Mouse (Mus musculus) erythroid progenitor cell, adult 5-6 weeks (primary cell): Measurements from ENCODE around the gene Olfr106-ps. TPM values are rescaled to one million over a fixed set of nuclear protein-coding genes. Genes with fewer than 3 reads are reported as not detected.

Source experiments
- ATAC-seq: replicated peaks from 2 replicates; pipeline ENCODE4 v1.8.0; 2016; ENCODE audit warnings: moderate number of reproducible peaks, mild to moderate bottlenecking, moderate TSS enrichment, inconsistent platforms; ENCODE audit not compliant: poor library complexity, low FRiP score, severe bottlenecking
- total RNA-seq, 2 experiments: library from RNA; stranded (forward) in 1 of 2; stranded (reverse) in 1 of 2; fragments of 150-400 nt in 1 of 2; fragments of 186-747, 209-891 nt in 1 of 2; gene quantifications; 2 replicates each; pipeline versions ENCODE4 v1.2.3 to v1.2.4; 2015 to 2017; ENCODE audit warnings: low replicate concordance in 2 of 2

Olfr106-ps gene
- total RNA-seq (2015; ENCODE audit: low replicate concordance) = not detected in 2 replicates
- not detected in 2 replicates for total RNA-seq (2017; ENCODE audit: low replicate concordance)

DNA sequence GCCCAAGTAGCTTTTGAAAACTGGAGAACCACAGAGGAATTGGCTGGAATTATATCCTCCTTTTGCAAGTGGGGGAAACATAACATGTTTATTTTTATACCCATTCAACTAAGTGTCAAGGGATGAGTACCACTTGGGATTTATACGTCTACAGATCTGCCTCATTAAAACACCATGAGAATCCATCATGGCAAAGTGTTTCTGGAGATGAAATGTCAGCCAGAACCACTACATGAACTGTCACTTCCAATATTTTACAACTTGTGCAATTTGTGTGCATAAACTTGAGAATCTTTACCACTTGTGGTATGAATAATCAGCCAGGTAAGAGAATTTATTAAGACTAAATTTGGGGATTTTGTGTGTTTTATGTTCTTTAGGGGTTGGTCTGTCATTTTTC, at the start of gene Olfr106-ps:
TSS of gene Olfr106-ps (plus strand) at position 301 of the 400 bp plus-strand sequence.
- no peak for ATAC-seq

DNA sequence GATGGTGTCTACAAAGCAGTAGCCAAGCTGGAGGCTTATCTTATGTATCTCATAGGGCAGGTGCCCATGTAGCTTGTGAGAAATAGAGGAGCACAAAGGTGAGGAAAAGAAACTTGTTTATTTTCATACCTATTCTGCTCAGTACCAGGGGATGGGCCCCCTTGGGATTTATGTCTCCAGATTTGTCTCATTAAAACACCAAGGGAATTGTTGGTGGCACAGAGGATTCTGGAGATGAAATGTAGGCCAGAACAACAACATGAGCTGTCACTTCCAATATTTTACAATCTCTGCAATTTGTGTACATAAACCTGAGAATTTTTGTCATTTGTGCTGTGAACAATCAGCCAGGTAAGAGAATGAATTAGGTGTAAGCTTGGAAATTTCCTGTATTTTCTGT, 30.9 kb upstream of the Olfr106-ps start, which contains the start of gene Olfr104-ps:
TSS of gene Olfr104-ps (plus strand) at position 301 of the 400 bp plus-strand sequence.
- ATAC-seq = no peak

DNA sequence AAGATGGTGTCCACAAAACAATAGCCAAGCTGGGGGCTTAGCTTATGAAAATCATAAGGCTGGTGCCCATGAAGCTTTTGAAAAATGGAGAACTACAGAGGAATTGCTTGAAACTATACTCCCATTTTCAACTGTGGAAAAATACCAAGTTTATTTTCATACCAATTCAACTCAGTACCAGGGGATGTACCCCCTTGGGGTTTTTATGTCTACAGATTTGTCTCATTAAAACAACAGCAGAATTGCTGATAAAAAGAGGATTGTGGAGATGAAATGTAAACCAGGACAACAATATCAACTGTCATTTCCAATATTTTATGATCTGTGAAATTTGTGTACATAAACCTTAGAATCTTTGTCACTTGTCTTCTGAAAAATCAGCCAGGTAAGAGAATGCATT, 11.5 kb upstream of the Olfr106-ps start, which contains the start of gene Olfr105-ps:
TSS of gene Olfr105-ps (plus strand) at position 301 of the 400 bp plus-strand sequence.
- no peak for ATAC-seq

DNA sequence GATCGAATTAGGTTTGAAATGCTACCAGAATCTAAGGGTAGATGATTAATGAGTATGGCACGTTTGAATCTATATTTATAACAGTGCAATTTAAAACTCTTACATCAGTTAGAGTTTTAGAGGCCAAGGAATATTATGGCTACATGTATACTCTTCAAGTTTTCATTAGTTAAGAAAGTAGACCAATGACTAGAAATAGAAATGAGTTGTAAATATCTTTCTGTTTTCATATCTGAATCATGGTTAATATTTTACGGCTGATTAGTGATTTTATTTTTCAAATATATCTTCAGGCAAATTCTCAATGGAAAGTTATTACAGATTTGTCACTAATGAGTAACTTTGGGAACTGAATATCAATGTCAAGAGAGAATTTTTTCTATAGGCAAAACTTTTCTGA, 8.7 kb downstream of the Olfr106-ps start, which contains the start of gene Olfr107:
TSS of gene Olfr107 (plus strand) at position 301 of the 400 bp plus-strand sequence.
- no peak for ATAC-seq

DNA sequence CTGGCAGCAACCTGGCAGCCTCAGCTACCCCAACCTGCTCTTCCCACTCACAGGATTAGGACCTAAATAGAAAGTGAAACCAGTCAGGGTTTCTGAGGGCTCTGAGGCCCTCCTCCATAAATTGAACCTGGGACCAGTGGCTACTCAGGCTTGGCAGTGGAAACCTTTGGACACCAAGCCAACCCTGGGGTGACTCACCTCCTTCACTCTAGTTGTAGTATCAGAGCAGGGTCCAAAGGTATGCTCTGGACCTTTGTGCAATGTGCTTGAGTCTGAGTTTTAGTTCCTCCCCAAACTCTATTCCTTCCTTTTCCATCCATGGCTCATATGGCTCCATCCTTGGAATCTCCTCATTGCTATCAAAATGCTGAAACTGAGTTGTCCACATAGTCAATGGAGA, 23.2 kb downstream of the Olfr106-ps start:
- ATAC-seq = no peak

DNA sequence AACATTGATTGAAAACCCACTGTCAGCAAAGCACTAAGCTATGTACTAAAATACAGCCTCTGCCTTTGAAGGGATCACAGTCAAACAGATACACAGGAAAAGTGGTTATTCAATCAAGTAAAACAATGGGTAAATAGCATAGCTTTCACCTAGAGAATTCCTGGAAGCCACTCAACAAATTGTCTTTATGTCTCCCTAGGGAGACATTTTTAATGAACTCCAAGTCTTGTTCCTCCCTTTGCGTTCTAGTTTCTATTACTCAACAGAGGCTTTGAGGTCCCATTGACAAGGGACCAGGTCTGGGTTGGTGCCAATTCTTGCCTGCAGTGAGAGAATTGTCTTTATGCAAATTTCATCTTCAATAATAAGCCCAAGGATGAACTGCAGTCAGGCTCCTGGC, 55.0 kb downstream of the Olfr106-ps start, which contains the start of gene Olfr108:
TSS of gene Olfr108 (plus strand) at position 301 of the 400 bp plus-strand sequence.
- ATAC-seq = no peak

Other genes starting within 250 kb of the Olfr106-ps start
- gene Olfr93, start 228.9 kb upstream of the Olfr106-ps start, total RNA-seq (2015; ENCODE audit: low replicate concordance) = not detected in 2 replicates
- gene Olfr93, start 228.9 kb upstream of the Olfr106-ps start, total RNA-seq (2017; ENCODE audit: low replicate concordance) = not detected in 2 replicates
- 4.0 TPM in 1 of 2 replicates, not detected in the other for gene Ubd, start 196.5 kb upstream of the Olfr106-ps start, total RNA-seq (2015; ENCODE audit: low replicate concordance)
- 4.5 and 8.9 TPM in 2 replicates for gene Ubd, start 196.5 kb upstream of the Olfr106-ps start, total RNA-seq (2017; ENCODE audit: low replicate concordance)
- gene Olfr94, start 189.4 kb upstream of the Olfr106-ps start, total RNA-seq (2015; ENCODE audit: low replicate concordance) = not detected in 2 replicates
- not detected in 2 replicates for gene Olfr94, start 189.4 kb upstream of the Olfr106-ps start, total RNA-seq (2017; ENCODE audit: low replicate concordance)
- gene Olfr95, start 177.3 kb upstream of the Olfr106-ps start, total RNA-seq (2015; ENCODE audit: low replicate concordance) = not detected in 2 replicates
- gene Olfr95, start 177.3 kb upstream of the Olfr106-ps start, total RNA-seq (2017; ENCODE audit: low replicate concordance) = not detected in 2 replicates
- gene Olfr96, start 170.2 kb upstream of the Olfr106-ps start, total RNA-seq (2015; ENCODE audit: low replicate concordance) = not detected in 2 replicates
- gene Olfr96, start 170.2 kb upstream of the Olfr106-ps start, total RNA-seq (2017; ENCODE audit: low replicate concordance) = not detected in 2 replicates
- not detected in 2 replicates for gene Olfr97, start 153.1 kb upstream of the Olfr106-ps start, total RNA-seq (2015; ENCODE audit: low replicate concordance)
- gene Olfr97, start 153.1 kb upstream of the Olfr106-ps start, total RNA-seq (2017; ENCODE audit: low replicate concordance) = not detected in 2 replicates
- not detected in 2 replicates for gene Olfr98, start 126.6 kb upstream of the Olfr106-ps start, total RNA-seq (2015; ENCODE audit: low replicate concordance)
- gene Olfr98, start 126.6 kb upstream of the Olfr106-ps start, total RNA-seq (2017; ENCODE audit: low replicate concordance) = not detected in 2 replicates
- 1.3 TPM in 1 of 2 replicates, not detected in the other for gene H2-M3, start 120.2 kb upstream of the Olfr106-ps start, total RNA-seq (2015; ENCODE audit: low replicate concordance)
- 5.3 and 6.8 TPM in 2 replicates for gene H2-M3, start 120.2 kb upstream of the Olfr106-ps start, total RNA-seq (2017; ENCODE audit: low replicate concordance)
- gene Olfr99, start 106.9 kb upstream of the Olfr106-ps start, total RNA-seq (2015; ENCODE audit: low replicate concordance) = not detected in 2 replicates
- not detected in 2 replicates for gene Olfr99, start 106.9 kb upstream of the Olfr106-ps start, total RNA-seq (2017; ENCODE audit: low replicate concordance)
- gene Olfr101, start 86.1 kb upstream of the Olfr106-ps start, total RNA-seq (2015; ENCODE audit: low replicate concordance) = not detected in 2 replicates
- gene Olfr101, start 86.1 kb upstream of the Olfr106-ps start, total RNA-seq (2017; ENCODE audit: low replicate concordance) = not detected in 2 replicates
- not detected in 2 replicates for gene Olfr102, start 73.3 kb upstream of the Olfr106-ps start, total RNA-seq (2015; ENCODE audit: low replicate concordance)
- gene Olfr102, start 73.3 kb upstream of the Olfr106-ps start, total RNA-seq (2017; ENCODE audit: low replicate concordance) = not detected in 2 replicates
- gene Olfr103, start 50.7 kb upstream of the Olfr106-ps start, total RNA-seq (2015; ENCODE audit: low replicate concordance) = not detected in 2 replicates
- gene Olfr103, start 50.7 kb upstream of the Olfr106-ps start, total RNA-seq (2017; ENCODE audit: low replicate concordance) = not detected in 2 replicates
- gene Olfr104-ps, start 30.8 kb upstream of the Olfr106-ps start, total RNA-seq (2015; ENCODE audit: low replicate concordance) = not detected in 2 replicates
- gene Olfr104-ps, start 30.8 kb upstream of the Olfr106-ps start, total RNA-seq (2017; ENCODE audit: low replicate concordance) = not detected in 2 replicates
- not detected in 2 replicates for gene Olfr105-ps, start 11.4 kb upstream of the Olfr106-ps start, total RNA-seq (2015; ENCODE audit: low replicate concordance)
- gene Olfr105-ps, start 11.4 kb upstream of the Olfr106-ps start, total RNA-seq (2017; ENCODE audit: low replicate concordance) = not detected in 2 replicates
- gene Olfr107, start 8.8 kb downstream of the Olfr106-ps start, total RNA-seq (2015; ENCODE audit: low replicate concordance) = not detected in 2 replicates
- gene Olfr107, start 8.8 kb downstream of the Olfr106-ps start, total RNA-seq (2017; ENCODE audit: low replicate concordance) = not detected in 2 replicates
- not detected in 2 replicates for gene Olfr108, start 55.1 kb downstream of the Olfr106-ps start, total RNA-seq (2015; ENCODE audit: low replicate concordance)
- not detected in 2 replicates for gene Olfr108, start 55.1 kb downstream of the Olfr106-ps start, total RNA-seq (2017; ENCODE audit: low replicate concordance)
- gene Olfr109, start 68.5 kb downstream of the Olfr106-ps start, total RNA-seq (2015; ENCODE audit: low replicate concordance) = not detected in 2 replicates
- not detected in 2 replicates for gene Olfr109, start 68.5 kb downstream of the Olfr106-ps start, total RNA-seq (2017; ENCODE audit: low replicate concordance)
- gene H2-M2, start 93.2 kb downstream of the Olfr106-ps start, total RNA-seq (2015; ENCODE audit: low replicate concordance) = not detected in 2 replicates
- gene H2-M2, start 93.2 kb downstream of the Olfr106-ps start, total RNA-seq (2017; ENCODE audit: low replicate concordance) = not detected in 2 replicates
- not detected in 2 replicates for gene Olfr110, start 102.1 kb downstream of the Olfr106-ps start, total RNA-seq (2015; ENCODE audit: low replicate concordance)
- gene Olfr110, start 102.1 kb downstream of the Olfr106-ps start, total RNA-seq (2017; ENCODE audit: low replicate concordance) = not detected in 2 replicates
- not detected in 2 replicates for gene Olfr111, start 117.6 kb downstream of the Olfr106-ps start, total RNA-seq (2015; ENCODE audit: low replicate concordance)
- not detected in 2 replicates for gene Olfr111, start 117.6 kb downstream of the Olfr106-ps start, total RNA-seq (2017; ENCODE audit: low replicate concordance)
- not detected in 2 replicates for gene Olfr112, start 179.1 kb downstream of the Olfr106-ps start, total RNA-seq (2015; ENCODE audit: low replicate concordance)
- not detected in 2 replicates for gene Olfr112, start 179.1 kb downstream of the Olfr106-ps start, total RNA-seq (2017; ENCODE audit: low replicate concordance)
- not detected in 2 replicates for gene Olfr113, start 187.3 kb downstream of the Olfr106-ps start, total RNA-seq (2015; ENCODE audit: low replicate concordance)
- not detected in 2 replicates for gene Olfr113, start 187.3 kb downstream of the Olfr106-ps start, total RNA-seq (2017; ENCODE audit: low replicate concordance)
- not detected in 2 replicates for gene Olfr114, start 202.3 kb downstream of the Olfr106-ps start, total RNA-seq (2015; ENCODE audit: low replicate concordance)
- gene Olfr114, start 202.3 kb downstream of the Olfr106-ps start, total RNA-seq (2017; ENCODE audit: low replicate concordance) = not detected in 2 replicates
- gene Olfr115, start 236.7 kb downstream of the Olfr106-ps start, total RNA-seq (2015; ENCODE audit: low replicate concordance) = not detected in 2 replicates
- gene Olfr115, start 236.7 kb downstream of the Olfr106-ps start, total RNA-seq (2017; ENCODE audit: low replicate concordance) = not detected in 2 replicates
- not detected in 2 replicates for gene Olfr116, start 236.8 kb downstream of the Olfr106-ps start, total RNA-seq (2015; ENCODE audit: low replicate concordance)
- not detected in 2 replicates for gene Olfr116, start 236.8 kb downstream of the Olfr106-ps start, total RNA-seq (2017; ENCODE audit: low replicate concordance)